Mouse (Mus musculus) brain, embryonic 14.5 days (tissue): Measurements from ENCODE around the gene Ttc41.

ENCODE experiments used
- CTCF ChIP-seq: fragments of 200-500 bp; IDR thresholded peaks from 2 replicates; pipeline ENCODE4 v1.5.1; 2012; ENCODE audit warnings: inconsistent platforms, mild to moderate bottlenecking, moderate library complexity, borderline replicate concordance; ENCODE audit not compliant: insufficient read depth, insufficient read length; ENCODE audit errors: extremely low read depth
- POLR2A ChIP-seq: fragments of 200-500 bp; IDR thresholded peaks from 2 replicates; pipeline ENCODE4 v1.6.1; 2012; ENCODE audit warnings: mild to moderate bottlenecking, inconsistent platforms, borderline replicate concordance; ENCODE audit not compliant: poor library complexity, insufficient read depth, insufficient read length, severe bottlenecking; ENCODE audit errors: extremely low read depth

DNA sequence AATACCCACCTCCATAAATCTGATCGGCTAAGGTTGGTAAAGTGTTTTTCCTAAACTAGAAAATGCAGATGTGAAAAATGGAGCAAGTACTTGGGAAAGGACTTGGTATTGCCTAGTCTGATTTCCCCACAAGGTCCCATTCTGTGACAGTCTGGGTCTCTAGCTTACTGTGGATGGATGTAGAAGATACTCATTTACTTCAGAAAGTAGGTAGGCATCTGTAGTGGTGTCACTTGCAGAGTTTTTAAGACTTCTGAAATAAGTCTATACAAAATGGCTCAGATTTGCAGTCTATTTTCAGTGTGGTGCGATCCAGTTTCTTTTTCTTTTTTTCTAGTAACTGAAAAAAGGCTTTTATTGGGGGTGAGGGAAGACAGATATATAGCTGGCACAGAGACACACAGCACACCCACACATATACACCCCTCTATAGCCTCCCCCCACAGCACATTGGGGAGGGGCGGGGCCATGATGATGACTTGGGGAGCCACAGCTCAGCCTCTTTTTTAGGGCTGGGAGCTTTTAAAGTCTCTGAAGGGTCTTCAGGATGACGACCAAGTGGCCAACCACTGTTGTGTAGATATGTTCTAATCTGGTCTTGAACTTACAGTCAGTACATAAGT, 59.8 kb downstream of the Ttc41 start:
- TF ChIP-seq POLR2A (no peak), CTCF (no peak)
